Mouse (Mus musculus) neutrophil, adult 5-6 weeks (primary cell): ENCODE measurements at regions not wholly inside any gene's neighbourhood (a gene's known extent, or its start where the extent isn't known, plus 50 kb on each side); places are given as distances from the start of the nearest gene placed in this dataset.
"Not testable (repeated sequence)": the region's sequence is repeated elsewhere in the genome, so short reads cannot be mapped to it uniquely, and the experiment has no call there.

Experiments
- ATAC-seq: fragments of 151-379, 151-347 bp; 2 replicates; pipeline ENCODE4 v1.8.0; 2017; ENCODE audit warnings: mild to moderate bottlenecking, moderate TSS enrichment; ENCODE audit not compliant: insufficient number of reproducible peaks, poor library complexity, low FRiP score, severe bottlenecking; ENCODE audit errors: extremely low read depth

GRCm38 (mm10) chr14:36155757-36156156, 61.0 kb downstream of the 4930474N05Rik start:
- no peak for ATAC-seq

DNA sequence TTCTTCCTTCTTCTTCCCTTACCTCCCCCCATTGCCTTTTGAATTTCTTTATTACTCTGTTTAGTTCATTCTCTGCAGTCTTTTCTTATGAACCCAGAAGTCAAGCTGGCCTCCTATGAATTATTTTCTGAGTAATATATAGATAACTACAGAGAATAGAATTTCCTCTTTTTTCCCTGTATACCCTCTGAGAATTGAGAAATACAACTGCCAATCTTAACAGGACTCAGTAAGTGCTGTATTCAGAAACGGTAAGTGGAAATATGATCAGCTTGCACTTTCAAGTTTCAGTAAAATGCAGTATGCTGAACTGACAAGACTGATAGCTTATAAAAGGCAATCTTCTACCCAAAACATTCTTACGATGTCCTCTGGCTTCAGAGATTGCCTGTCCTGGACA, 61.5 kb downstream of the 4930474N05Rik start:
- ATAC-seq, result no peak

DNA sequence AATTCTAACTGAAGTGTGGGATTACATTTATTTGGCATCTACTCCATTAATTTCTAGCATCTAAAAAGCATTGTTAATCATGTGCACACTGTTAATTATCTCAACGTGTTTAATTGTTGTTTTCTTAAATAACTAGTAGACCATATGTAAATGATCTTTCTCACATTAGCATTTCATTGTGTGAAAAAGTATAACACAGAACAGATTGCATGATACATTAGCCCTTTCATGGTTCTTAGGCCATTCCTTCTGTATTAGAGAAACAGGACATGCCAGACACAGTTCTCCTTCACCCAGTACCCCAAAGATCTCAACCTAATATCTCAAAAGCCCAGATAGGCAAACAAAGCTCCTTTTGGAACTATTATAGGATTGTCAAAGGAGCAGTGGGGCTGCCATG, 89.0 kb downstream of the 4930474N05Rik start:
- ATAC-seq, result no peak

- ATAC-seq, result no peak
Measured at GRCm38 (mm10) chr14:36196517-36196916, 101.8 kb downstream of the 4930474N05Rik start.

DNA sequence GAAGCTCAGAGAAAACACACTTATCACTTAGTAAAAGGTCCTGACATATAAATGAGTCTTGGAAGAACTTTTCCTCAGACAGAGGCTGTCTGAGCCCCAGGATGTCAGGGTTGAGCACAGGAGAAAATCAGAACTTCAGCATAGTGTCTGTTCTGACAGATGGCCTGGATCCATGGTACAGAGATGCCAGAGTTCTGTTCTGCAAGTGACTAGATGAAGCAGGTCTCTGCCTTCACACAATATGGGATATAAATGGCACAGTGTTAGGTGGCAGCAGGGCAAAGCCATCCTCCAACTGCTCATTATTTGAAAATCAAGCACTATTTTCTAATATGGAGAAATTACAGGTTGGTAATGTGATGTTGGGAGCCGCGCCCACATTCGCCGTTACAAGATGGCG, 103.7 kb downstream of the 4930474N05Rik start:
- no peak for ATAC-seq

DNA sequence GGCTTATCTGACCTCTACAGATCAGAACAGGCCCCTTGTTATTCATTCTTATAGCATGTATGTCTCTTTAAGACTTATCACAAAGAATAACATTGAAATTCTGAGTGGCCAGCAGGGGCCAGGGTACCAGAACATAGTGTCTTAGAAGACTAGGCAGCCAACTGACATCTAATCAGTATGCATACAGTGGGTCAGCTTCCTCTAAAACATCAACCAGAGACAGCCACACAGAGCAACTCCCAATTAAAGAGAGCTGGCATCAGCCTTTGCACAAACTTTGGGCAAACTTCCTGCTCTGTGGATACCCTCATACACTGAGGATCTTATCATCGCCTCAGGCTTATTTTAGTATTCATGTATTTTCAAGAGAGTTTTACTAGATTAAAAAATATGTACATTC, 109.1 kb downstream of the 4930474N05Rik start:
- ATAC-seq, result no peak

- no peak for ATAC-seq
Measured at GRCm38 (mm10) chr14:36212830-36213229, 118.1 kb downstream of the 4930474N05Rik start.

- peak; percentile 56; the same call in 1 of the 2 replicates for ATAC-seq
Measured at GRCm38 (mm10) chr14:36245849-36246248, 151.1 kb downstream of the 4930474N05Rik start.

DNA sequence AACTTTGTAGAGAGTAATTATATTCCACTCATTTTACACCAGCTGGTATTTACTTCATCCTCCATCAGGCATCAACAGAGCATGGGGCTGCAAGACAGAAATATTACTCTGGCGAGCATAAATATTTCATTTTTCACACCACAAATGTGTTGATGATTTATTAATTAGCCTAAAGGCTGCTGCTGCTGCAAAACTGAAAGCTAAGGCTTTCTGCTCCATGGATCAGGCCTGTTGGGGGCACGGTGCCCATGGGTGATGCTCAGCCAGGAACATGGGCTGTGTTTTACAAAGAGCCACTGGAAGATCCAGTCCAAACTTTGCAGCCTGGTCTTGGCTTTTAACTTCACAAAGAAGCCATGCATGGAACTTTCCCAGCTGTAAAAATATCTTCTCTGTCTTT, 167.4 kb downstream of the 4930474N05Rik start:
- ATAC-seq, result no peak

DNA sequence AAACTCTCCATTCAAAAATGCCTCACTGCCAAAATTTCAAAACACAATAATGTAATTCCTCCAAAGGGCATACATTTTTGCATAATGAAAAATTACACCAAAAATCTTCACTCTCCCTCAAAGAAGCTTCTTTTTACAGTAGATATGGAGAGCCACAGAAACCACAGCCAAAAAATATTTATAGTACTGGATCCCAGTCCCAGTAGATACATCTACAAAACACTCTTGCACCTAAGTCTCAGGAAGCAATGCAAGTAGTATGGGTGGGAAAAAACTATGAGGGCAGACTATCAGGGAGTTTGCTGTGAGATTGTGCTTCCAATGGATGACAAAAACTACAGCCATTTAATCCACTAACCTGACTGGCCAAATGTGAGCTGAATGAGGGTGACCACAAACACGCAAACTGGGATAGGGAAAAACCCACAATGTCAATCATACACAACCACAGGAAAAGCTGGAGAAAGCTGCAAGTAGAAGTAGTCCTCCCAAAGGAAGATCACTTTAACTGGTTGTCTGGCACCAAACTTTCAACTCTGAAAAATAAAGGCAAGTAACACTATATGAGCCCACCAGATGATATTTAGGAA, 189.2 kb downstream of the 4930474N05Rik start:
- ATAC-seq, result no peak

GRCm38 (mm10) chr14:36288697-36289286, 194.1 kb downstream of the 4930474N05Rik start:
- no peak for ATAC-seq

DNA sequence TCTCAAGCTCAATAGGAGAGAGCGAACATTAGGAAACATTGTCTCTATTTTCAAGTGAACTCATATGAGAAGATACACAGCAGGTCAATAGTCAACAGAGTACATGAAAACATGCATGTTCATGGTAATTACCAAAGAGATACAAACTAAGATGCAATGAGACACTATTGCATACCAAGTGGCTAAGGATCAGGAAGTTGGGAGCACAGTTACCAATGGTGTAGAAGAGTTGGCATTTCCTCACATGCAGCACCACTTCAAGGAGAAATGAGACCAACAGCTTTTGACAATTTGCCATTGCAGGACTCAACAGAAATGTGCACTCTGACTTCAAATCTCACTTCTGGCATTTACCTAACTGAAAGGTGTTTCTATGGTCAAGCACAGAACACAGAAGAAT, 215.6 kb downstream of the 4930474N05Rik start:
- ATAC-seq, result peak; percentile 71

GRCm38 (mm10) chr14:36314673-36315072, 220.0 kb downstream of the 4930474N05Rik start:
- not testable (repeated sequence) for ATAC-seq

GRCm38 (mm10) chr14:36316418-36317111, 221.8 kb downstream of the 4930474N05Rik start:
- peak; percentile 98 for ATAC-seq

- no peak for ATAC-seq
Measured at GRCm38 (mm10) chr14:36328258-36328891, 233.7 kb downstream of the 4930474N05Rik start.

DNA sequence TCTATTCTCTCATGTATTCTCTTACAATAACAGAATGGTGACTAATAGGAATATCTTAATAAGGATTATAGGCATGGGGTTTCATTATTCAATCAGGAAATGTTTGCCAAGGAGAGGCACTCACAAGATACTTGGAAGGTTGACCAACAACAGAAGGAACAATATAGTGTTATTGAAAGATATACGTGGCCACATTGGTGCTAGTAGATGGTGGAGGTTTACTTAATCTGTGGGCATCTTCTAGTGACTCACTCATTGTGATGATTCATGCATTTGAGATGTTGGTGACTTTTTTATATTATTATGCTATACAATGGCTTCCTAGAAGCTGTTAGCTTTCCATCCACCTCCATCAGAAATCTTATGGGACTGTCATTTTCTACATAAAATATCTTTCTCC, 246.1 kb downstream of the 4930474N05Rik start:
- ATAC-seq, result no peak
